Mouse (Mus musculus) small intestine, adult 2 months (tissue): Measurements from ENCODE around the gene Tas1r2. TPM values are rescaled to one million over a fixed set of nuclear protein-coding genes. Genes with fewer than 3 reads are reported as not detected.
A peak's percentile ranks its signal among the peaks of the same experiment; 100 is the strongest.

Source experiments
- H3K27ac ChIP-seq: fragments of 200-500 bp; 2 replicates; pipeline ENCODE4 v1.5.1; 2012; ENCODE audit warnings: low read depth, low read length, control low read depth, inconsistent platforms; ENCODE audit not compliant: insufficient read depth
- H3K27me3 ChIP-seq: fragments of 200-500 bp; 2 replicates; pipeline ENCODE4 v1.6.1; 2012; ENCODE audit warnings: mild to moderate bottlenecking, moderate library complexity, low read length, inconsistent platforms; ENCODE audit not compliant: control insufficient read depth, insufficient read depth
- H3K36me3 ChIP-seq: fragments of 200-500 bp; 2 replicates; pipeline ENCODE4 v1.6.1; 2012; ENCODE audit warnings: mild to moderate bottlenecking, low read length, control low read depth, inconsistent platforms; ENCODE audit not compliant: control insufficient read depth, insufficient read depth
- H3K4me1 ChIP-seq: fragments of 200-500 bp; 2 replicates; pipeline ENCODE4 v1.6.1; 2012; ENCODE audit warnings: low read length, inconsistent platforms, mixed read lengths; ENCODE audit not compliant: control insufficient read depth, insufficient read depth, insufficient read length
- H3K4me3 ChIP-seq: fragments of 200-500 bp; 2 replicates; pipeline ENCODE4 v1.5.1; 2012; ENCODE audit warnings: low read depth, mild to moderate bottlenecking, control low read depth, inconsistent platforms, low read length, moderate library complexity
- CTCF ChIP-seq: fragments of 200-500 bp; IDR thresholded peaks from 2 replicates; pipeline ENCODE4 v1.5.1; 2012; ENCODE audit warnings: low read depth, mild to moderate bottlenecking, control low read depth, inconsistent platforms, low read length, moderate library complexity, mixed read lengths; ENCODE audit not compliant: insufficient replicate concordance, insufficient read length; ENCODE audit errors: extremely low read depth
- POLR2A ChIP-seq: fragments of 200-500 bp; IDR thresholded peaks from 2 replicates; pipeline ENCODE4 v1.6.1; 2012; ENCODE audit warnings: low read depth, mild to moderate bottlenecking, control low read depth, inconsistent platforms, low read length, moderate library complexity
- WGBS: fragments of 180-500 bp; shearing (Covaris S2); methylation state at CpG from one replicate; pipeline ENCODE4 v1.1.7; 2018; 5-methylcytosine and 5-hydroxymethylcytosine counted together
- polyA plus RNA-seq: library from polyadenylated mRNA; depleted of rRNA; stranded (reverse); fragments of >200 nt; gene quantifications from 2 replicates; pipeline ENCODE4 v1.2.3, GENCODE M21; 2012

Tas1r2 gene
- polyA plus RNA-seq, 1 experiment, result 0.41 TPM

GRCm38 (mm10) chr4:139646916-139647315 lies 6.4 kb upstream of the Tas1r2 start:
- no peak overlapping the region for H3K4me3 ChIP-seq
- WGBS, result 92% methylated on average over 7 of the region's 7 CpGs
- peaks cover 21% of the 10 kb centered on the region for H3K4me1 ChIP-seq
- no peak for TF ChIP-seq POLR2A
- TF ChIP-seq CTCF, result peak; percentile 58; the same call in 1 of the 2 replicates
- H3K27me3 ChIP-seq, result 0 out of 2 replicates have a peak, but pooled peaks cover 6% of the 10 kb centered on the region
- peaks cover 24% of the 10 kb centered on the region for H3K36me3 ChIP-seq
- H3K27ac ChIP-seq, result no peak overlapping the region

- H3K27ac ChIP-seq, result peak overlapping the region; percentile 85; the same call in 1 of the 2 replicates
These were observed 3.1 kb upstream of the Tas1r2 start for GRCm38 (mm10) chr4:139650086-139650743.

GRCm38 (mm10) chr4:139650907-139651306 lies 2.4 kb upstream of the Tas1r2 start:
- 0 out of 2 replicates have a peak, but pooled peaks cover 6% of the 10 kb centered on the region for H3K27me3 ChIP-seq
- TF ChIP-seq CTCF, result no peak
- no peak for TF ChIP-seq POLR2A
- peaks cover 14% of the 10 kb centered on the region for H3K36me3 ChIP-seq
- WGBS, result 28% methylated on average over 11 of the region's 11 CpGs
- no peak overlapping the region for H3K4me3 ChIP-seq
- H3K27ac ChIP-seq, result peak overlapping the region; percentile 85
- H3K4me1 ChIP-seq, result peaks cover 20% of the 10 kb centered on the region

More at GRCm38 (mm10) chr4:139650086-139650743, 3.1 kb upstream of the Tas1r2 start:
- WGBS, result 37% methylated on average over 15 of the region's 15 CpGs
- Histone ChIP-seq H3K4me3 (no peak overlapping the region), H3K36me3 (peaks cover 14% of the 10 kb centered on the region), H3K27me3 (0 out of 2 replicates have a peak, but pooled peaks cover 6% of the 10 kb centered on the region), H3K4me1 (peaks cover 20% of the 10 kb centered on the region)
- TF ChIP-seq CTCF (no peak), POLR2A (no peak)

DNA sequence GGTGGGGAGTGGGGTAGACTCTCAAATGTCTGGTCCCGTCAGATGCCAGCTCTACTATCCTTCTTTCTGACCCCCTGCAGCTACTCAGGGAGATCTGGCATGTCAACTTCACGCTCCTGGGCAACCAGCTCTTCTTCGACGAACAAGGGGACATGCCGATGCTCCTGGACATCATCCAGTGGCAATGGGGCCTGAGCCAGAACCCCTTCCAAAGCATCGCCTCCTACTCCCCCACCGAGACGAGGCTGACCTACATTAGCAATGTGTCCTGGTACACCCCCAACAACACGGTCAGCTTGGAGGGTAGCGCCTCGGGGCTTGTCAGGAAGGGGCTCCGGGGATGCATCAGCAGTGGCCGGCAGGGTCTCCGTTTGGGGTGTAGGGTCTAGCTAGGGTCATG lies 8.6 kb downstream of the Tas1r2 start:
- no peak for TF ChIP-seq CTCF
- no peak for TF ChIP-seq POLR2A
- Histone ChIP-seq H3K4me3 (no peak overlapping the region), H3K36me3 (no peaks in the 10 kb centered on the region), H3K4me1 (no peaks in the 10 kb centered on the region), H3K27me3 (no peaks in the 10 kb centered on the region), H3K27ac (no peak overlapping the region)
- WGBS, result 90% methylated on average over 14 of the region's 14 CpGs

DNA sequence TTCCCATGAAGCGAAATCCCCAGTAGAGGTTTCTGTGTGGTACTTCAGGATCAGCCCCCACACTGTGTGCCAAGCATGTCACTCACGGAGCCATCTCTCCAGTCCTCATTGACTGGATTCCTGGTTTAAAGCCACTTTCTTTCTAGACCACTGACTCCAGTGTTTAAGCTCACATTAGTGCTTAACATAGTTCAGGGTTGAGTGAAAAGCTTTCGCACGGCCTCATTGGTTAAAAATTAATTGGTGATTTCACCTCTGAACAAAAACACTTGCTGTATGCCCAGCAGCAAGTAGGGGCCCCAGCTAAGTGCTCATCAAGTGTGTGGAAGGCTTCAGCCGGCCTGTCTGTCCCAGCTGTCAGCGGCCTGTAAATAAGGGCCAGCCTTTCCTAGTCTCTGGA lies 14.3 kb downstream of the Tas1r2 start:
- TF ChIP-seq CTCF, result no peak
- TF ChIP-seq POLR2A, result no peak
- no peak overlapping the region for H3K4me3 ChIP-seq
- no peak overlapping the region for H3K27ac ChIP-seq
- no peaks in the 10 kb centered on the region; the same call in 1 of the 2 replicates for H3K27me3 ChIP-seq
- H3K4me1 ChIP-seq, result no peaks in the 10 kb centered on the region
- WGBS, result 52% methylated on average over 6 of the region's 6 CpGs
- H3K36me3 ChIP-seq, result no peaks in the 10 kb centered on the region

DNA sequence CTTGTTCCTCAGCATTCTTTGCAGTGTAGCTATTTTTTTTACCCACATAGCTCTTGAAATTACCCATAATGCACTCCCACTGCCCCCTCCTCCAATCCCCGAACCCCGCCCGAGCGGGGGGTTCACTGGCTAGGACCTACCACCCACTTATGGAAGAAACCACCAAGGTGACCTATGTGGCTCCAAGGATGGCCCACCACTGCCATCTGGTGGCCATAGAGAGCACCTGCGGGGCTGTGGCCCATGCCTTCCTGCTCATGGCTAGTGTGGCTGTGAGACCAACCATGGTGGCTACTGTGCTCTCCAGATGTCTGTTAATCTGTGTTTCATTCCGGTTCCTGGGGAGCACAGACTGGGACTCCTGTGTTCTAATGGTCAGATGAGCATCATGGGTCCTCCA lies 16.5 kb downstream of the Tas1r2 start:
- no peak overlapping the region for H3K4me3 ChIP-seq
- H3K36me3 ChIP-seq, result no peaks in the 10 kb centered on the region
- H3K27ac ChIP-seq, result no peak overlapping the region
- 6% methylated on average over 6 of the region's 6 CpGs for WGBS
- TF ChIP-seq POLR2A (no peak), CTCF (peak; percentile 95)
- H3K27me3 ChIP-seq, result no peaks in the 10 kb centered on the region; the same call in 1 of the 2 replicates
- no peaks in the 10 kb centered on the region for H3K4me1 ChIP-seq

DNA sequence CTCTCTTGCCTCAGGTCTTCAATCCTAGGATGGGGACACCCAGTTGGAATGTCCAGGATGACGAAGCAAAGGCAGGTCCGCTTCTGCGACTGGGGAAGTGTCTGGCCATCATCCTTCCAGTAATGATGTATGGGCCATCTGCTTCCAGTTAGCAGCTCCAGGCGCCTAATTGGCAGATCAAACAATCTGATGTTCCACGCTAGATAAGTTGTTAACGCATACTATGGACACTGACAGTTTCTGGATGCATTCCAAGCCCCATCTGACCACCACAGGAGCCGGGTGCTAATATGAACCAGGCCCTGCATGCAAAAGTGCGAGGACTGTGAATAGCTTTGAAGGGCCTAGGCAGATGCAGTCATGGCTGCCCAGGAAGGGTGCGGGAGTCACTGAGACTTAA lies 22.4 kb downstream of the Tas1r2 start:
- TF ChIP-seq POLR2A (no peak), CTCF (no peak)
- no peak overlapping the region for H3K27ac ChIP-seq
- H3K4me3 ChIP-seq, result no peak overlapping the region
- H3K27me3 ChIP-seq, result no peaks in the 10 kb centered on the region; the same call in 1 of the 2 replicates
- no peaks in the 10 kb centered on the region for H3K4me1 ChIP-seq
- H3K36me3 ChIP-seq, result no peaks in the 10 kb centered on the region
- WGBS, result 64% methylated on average over 9 of the region's 9 CpGs
